Mouse (Mus musculus): ENCODE data around the gene Sorcs1.

DNA sequence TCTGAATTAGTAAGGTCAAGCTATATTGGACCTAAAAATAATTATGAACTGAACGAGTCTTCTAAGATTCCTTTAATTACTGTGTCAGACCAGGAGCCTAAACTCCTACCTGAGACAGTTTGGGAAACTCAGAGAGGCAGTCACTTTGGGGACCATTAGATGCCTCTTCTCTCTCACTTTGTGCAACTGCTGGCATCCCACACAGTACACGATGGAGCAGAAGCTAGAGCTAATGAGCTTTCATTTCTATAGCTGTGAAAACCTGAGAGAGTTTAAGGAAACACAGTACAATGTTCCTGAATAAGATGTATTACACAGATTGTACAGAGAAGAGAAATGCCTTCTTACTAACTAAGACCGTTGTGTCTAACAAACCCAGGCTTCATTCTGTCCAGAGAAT lies 150.6 kb downstream of the Sorcs1 start:
- TF ChIP-seq TCF12 (IDR thresholded peaks at IDR 0.05; ENCODE audit: insufficient read depth, poor library complexity, severe bottlenecking) (no peak), POLR2A (IDR thresholded peaks at IDR 0.05; ENCODE audit: insufficient read length, low read depth) (no peak), USF1 (IDR thresholded peaks at IDR 0.05; ENCODE audit: low read depth) (no peak), CEBPB (IDR thresholded peaks at IDR 0.05; ENCODE audit: insufficient read depth, poor library complexity, severe bottlenecking) (no peak), MYOD1 (IDR thresholded peaks at IDR 0.05; ENCODE audit: control insufficient read depth in 1 of 3, insufficient read length in 2 of 3, low read depth in 2 of 3) (no peak), MYOG (IDR thresholded peaks at IDR 0.05; ENCODE audit: control insufficient read depth in 1 of 3, insufficient read depth in 1 of 3, insufficient read length in 2 of 3, low read depth in 2 of 3) (no peak), POLR2AphosphoS2 (IDR thresholded peaks at IDR 0.05; ENCODE audit: insufficient read length, low read depth) (no peak), MAX (IDR thresholded peaks at IDR 0.05; ENCODE audit: low read depth) (no peak), E2F4 (IDR thresholded peaks at IDR 0.05; ENCODE audit: insufficient read depth) (no peak), REST (IDR thresholded peaks at IDR 0.05; ENCODE audit: insufficient read depth, insufficient read length) (no peak), TCF3 (IDR thresholded peaks at IDR 0.05; ENCODE audit: insufficient read length, low read depth) (no peak)

All from myocyte (in vitro differentiated cells).